Mouse (Mus musculus) right cerebral cortex, postnatal 14 days (tissue): ENCODE results near the gene Ccdc59.

Experiments used
- DNase-seq: peaks from one replicate; pipeline ENCODE4 v3.0.0; 2022

The Ccdc59 gene

DNA sequence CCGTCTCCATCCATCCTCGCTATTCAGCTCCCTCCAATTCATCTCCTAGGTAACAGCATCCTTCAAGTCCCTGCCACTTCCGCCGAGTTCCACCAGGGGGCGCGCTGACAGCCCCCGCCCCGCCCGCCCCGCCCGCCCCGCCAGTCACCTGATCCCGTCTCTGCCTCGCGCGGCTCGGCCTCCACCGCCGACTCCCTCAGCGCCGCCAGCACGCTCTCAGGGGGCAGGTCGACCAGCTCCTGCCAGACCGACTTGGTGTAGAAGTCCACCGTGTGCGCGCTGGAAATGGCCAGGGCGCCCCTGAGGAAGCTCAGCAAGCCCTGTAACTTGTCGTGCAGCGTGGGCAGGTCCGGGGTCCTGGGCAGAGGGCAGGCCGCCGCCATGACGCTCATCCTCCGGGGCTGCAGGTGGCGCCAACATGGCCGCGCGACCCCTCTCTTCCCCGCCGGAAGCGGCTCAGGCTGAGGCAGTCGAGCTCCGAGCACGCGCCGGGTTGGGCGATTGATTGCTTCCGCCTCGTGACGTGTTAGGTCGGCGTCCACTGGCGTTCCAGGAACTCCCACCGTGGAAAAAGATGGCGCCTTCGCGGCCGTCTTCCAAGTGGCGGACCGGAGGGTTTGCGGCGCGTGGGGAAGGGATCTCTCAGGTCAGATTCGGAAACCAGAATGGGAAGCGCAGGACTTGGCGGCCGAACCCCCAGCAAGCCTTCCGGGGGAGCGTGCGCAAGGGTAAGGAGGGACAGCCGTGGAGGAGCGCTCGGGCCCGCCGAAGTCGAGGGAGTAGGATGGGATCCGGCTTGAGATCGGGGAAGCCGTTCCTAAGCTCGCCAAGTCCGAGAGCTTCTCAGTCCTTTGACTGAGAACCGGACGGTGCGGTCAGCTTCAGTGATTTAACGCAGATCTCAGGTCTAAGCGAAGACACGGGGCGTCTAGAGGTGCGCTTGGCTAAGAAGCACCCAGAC lies at the start of gene Ccdc59, which contains the start of gene Mettl25:
Ccdc59 (plus strand) TSS at position 140 of the 961 bp plus-strand sequence.
Mettl25 (minus strand) TSS at position 453 of the 961 bp plus-strand sequence.
- peak; percentile 97 for DNase-seq

DNA sequence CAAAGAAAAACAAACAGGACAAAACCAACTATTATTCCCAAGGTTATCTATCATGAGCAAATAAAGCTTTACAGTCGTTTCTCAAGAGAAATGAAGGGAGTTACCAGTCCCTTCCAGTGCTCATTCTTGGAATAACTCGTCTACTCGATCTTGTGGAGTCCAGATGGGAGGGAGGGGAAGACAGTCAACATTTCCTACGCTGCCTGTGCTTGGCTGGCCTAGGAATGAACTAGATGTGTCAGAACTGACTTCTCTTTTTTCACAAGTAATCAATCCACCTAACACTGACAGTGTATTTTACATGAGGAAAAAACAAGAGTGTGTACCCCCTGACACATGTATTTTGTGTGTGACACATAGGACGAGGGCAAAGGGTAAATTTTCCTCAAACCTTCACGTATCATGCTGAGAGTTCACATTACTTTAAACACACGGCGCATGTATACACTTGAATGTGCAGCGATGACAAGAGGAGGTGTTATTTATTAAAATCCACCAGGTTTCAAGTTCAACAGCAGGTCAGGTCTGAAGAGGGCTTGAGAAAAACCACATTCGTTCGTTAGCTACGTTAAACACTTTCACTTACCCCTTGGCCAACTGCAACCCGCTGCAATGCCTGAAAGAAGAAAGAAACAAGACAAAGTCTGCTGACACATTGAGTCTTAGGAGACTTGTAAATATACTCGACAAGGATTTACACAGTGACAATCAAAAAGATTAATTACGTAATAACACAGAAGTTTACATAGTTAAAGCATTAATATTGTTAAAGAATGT lies 46.9 kb upstream of the Ccdc59 start:
- DNase-seq: no peak

DNA sequence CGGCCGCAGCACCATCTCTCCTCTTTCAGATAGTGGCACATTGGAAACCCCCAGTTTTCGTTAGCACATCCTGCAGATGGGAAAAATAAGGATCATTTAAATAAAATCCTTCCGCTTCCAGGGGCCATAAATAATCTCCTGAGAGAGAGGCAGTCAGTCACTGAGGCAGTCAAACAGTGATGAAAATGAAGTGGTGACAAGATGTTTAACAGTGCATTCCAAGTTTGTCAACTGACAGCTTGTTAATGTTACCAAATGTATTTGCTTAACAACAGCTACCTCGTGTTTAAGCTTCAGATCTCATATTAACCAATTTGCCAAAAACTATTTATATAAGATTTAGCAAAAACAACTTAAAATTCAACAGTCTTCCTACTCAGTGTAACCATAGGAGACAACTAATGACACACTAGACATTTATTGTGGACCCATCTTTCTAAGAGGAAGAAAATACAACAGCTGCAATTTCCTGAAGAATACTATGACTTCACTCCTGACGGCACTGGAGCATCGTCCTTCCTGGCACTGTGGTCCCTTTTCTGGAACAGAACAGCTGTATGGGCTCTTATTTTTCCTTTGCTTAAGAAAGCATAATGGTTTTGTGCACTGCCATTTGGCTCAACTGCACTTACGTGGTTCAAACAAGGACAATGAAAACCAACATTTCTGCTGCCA lies 43.5 kb upstream of the Ccdc59 start:
- no peak for DNase-seq

DNA sequence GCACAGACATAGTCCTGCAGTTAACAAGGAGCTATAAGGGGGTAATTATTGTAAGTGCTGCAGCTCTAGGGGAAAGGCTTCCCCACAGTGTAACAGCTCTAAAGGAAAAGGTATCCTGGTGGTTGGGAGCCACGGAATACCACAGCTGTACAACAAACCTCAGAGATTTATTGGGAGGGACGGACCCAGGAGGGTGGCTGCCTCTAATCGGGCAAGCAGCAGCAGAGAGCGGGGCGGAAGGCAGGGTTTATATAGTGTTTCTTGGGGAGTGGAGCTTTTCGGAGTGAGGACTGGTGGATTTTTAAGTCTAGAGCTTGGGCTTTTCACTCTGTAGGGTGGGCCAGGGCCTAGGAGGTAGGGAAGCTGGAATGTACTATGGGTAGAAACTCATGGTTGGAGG lies 39.7 kb upstream of the Ccdc59 start:
- no peak for DNase-seq

DNA sequence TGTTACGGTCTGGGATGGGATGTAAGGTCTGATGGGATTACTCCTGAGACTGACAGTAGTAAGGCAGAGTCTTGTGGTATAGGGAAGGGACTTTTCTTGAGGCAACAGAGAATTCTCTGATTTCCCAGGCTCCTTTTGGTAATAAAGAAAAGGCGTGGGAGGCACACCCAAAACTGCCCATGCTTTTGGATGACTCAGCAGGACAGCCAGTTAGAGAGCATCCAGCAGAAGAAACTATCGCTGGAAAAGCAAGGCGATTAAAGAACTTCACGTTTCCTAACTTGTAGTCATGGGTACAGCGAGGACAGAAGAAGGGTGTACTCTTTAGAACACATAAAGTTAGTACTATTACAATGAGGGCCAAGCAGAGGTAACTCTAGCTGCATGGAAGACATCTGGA lies 38.7 kb upstream of the Ccdc59 start:
- no peak for DNase-seq

DNA sequence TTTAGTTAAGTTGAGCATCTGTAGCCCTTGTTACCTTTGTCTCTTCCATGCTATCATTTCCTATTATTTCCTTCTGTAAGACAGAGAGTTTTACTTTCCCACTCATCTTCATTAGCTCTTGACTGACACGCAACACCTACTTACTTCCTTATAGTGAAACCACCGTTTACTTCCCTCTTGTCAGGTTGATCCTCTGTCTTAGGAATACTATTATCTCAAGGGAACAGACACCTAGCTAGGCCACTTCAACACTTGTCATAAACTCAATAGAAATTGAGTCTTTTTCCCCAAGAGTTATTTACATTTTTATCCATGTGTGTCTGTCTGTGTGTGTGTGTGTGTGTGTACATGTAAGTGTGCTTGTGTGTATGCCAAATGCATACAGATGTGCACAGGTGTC lies 37.4 kb upstream of the Ccdc59 start:
- DNase-seq: no peak

DNA sequence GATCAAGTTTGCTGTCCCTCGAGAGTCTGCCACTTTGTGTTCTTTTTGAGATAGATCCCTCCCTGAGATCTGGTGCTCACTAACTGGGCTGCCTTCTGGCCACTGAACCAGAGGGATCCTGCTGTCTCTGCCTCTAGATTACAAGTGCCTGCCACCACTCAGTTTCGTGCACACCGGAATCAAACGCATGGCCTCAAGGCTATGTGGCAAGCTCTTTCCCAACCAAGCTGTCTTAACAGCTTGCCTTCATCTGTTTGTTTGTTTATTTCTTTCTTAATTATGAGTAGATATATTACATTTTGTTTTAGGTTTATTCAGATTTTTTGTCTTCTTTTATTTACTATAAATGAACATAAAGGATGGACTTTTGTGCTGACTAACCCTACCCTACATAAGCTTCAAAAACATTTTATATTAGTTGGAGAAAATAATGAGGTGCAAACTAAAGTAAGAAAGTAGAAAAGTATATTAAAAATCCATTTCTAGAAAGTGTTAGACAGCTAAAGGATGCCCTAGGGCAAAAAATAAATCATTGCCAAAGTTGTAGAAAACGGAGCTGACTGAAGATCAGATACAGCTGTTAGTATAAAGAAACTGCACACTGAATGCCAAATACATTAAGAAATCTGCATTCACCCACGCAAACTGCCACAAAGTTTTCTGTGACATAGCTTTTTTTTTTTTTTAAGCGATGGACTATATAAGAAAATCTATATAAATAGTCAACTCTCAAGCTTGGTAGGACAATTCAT lies 34.4 kb upstream of the Ccdc59 start:
- DNase-seq: no peak

DNA sequence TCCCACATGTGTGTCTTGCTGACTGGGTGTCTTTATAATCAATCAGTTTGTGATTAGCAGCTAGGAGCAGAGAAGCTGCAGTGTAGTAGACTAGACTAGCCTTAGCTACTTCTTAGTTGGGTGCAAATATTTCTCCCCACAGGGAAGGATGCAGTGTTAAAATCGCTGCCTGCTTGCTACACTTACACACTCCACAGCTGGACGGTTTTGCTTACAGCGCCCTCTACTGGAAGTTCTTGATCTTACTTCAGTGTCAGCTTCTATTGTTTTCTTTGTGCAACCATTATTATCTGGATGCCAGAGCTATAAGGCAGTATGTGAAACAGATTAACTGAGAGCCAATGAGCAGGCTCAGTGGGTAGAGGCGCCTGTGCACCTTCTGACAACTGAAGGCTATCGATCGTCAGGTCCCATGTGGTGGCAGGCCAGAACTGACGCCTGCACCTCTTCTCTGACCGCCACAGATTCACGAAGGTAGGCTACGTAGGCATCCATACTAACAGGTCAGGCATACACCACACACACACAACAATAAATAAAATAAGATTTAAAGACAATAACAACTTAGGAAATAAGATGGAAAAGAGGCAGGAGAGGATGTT lies 6.1 kb upstream of the Ccdc59 start:
- DNase-seq: peak; percentile 10

DNA sequence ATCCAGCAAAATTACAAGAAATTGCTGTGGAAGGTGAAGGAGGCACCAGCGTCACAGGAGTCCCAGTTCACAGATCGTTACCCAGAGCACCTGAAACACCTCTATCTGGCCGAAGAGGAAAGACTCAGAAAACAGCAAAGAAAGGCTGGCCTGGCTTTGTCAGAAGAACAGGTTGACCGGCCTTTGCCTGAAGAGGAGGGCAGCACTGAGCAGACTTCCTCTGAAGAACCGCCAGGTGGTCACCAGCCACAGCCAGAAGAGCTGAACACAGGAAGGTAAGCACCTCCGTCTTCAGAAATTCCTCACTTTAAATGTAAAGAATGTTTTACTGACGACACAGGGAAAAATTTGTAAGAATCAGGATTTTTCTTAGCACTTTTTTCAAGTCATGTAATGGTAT lies 1.7 kb downstream of the Ccdc59 start:
- no peak for DNase-seq

DNA sequence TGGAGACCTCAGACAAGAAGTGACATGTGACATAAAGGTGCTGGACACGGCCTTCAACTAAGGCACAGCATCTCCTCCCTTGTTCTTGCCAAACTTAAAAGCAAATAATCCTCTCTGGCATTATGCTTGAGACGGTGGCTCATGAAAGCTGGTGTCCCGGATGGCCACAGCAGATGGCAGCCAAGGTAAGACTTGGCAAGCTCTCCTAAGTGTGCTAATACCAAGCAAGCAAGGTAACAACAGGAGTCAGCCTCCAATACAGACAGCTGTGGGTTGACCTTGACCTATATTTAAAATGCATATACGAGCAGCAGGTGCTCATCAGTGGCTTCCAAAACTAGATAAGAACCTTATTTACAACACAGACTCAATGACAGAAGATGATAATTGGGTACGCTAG lies 9.4 kb downstream of the Ccdc59 start:
- no peak for DNase-seq

DNA sequence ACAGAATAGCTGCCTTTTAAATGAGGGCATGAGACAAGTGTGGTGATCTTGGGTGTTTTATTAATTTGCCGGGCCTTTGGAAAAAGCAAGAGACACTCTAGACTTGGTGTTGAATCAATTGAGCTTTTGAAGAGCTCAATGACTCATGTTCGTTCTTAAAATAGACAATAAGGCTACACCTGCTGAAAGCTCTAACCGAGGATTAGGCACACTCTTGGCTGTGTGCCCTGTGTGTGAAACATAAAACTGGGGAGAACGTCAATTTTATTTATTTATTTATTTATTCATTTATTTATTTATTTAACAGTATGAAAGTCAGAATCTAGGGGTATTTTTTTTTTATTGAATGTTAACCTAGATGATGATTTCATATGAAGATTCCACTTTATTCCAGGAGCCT lies 10.3 kb downstream of the Ccdc59 start:
- no peak for DNase-seq

DNA sequence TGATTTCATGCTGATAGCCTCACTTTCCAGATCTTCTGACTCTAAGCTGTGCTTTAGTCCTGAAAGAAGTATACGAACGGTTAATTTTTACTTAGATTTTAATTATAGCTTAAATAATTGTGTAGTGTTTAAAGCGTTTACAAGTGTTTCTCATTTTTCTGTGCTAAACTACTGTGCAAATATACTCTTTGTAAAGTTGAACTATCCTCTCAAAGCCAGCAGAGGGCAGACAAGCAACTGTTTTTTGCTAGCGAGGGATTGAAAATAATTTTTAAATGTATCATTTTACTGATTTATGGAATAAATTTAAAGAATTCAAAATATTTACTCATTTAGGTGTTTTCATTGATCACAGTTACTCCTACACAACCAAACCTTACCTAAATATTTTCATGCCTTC lies 26.4 kb downstream of the Ccdc59 start:
- DNase-seq: no peak
